Mouse (Mus musculus) mouse trophoblast stem cell (cell line): ENCODE measurements around the gene Efhb.

Experiments used
- in situ Hi-C, 2 experiments: fragments of 300-500 bp; cut with MseI, MboI; formaldehyde crosslinking; loops; 2 replicates in 1 of 2; 3 replicates in 1 of 2; pipeline ENCODE4 v1.15.1; 2025

Gene Efhb

DNA sequence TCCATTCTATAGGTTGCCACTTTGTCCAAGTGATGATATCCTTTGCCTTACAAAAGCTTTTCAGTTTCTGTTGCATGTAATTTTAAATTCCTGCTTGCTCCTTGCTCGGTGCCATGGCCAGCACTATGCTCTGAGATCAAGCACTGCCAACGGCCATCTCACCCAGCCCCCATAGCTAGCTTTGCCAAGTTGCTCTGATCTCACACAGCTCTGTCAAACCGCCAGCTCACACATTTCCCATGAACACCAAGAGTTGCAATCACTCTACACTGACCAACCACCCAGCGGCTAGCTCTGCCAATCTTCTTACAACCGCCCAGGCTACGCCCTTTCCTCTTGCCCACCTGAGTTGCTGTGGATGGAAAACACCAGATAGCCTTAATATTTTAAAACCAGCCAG, 99.0 kb downstream of the Efhb start:
- in situ Hi-C loops = no loop called here
